Mouse (Mus musculus) sigmoid colon, adult 10 weeks (tissue): ENCODE measurements around the gene 1700019A02Rik. TPM values are rescaled to one million over a fixed set of nuclear protein-coding genes. Genes with fewer than 3 reads are reported as not detected.

Experiments
- polyA plus RNA-seq: library from polyadenylated mRNA; stranded (reverse); fragments of 350-450 nt; fragmentation: Illumina TruSeq; extraction: RNeasy Lipid Tissue Mini Kit (QIAGEN cat#74804); gene quantifications from one replicate; pipeline ENCODE4 v1.2.3, GENCODE M21; 2014; ENCODE audit warnings: low read depth, low replicate concordance

1700019A02Rik gene
- not detected for polyA plus RNA-seq

GRCm38 (mm10) chr1:53187536-53187935 is at the start of gene 1700019A02Rik:
Gene 1700019A02Rik, minus strand, starts transcription at chr1:53187636.

Other genes starting within 250 kb of the 1700019A02Rik start
- gene 1700019D03Rik, start 167.5 kb downstream of the 1700019A02Rik start, polyA plus RNA-seq: 50.2 TPM
- gene Mstn, start 126.0 kb downstream of the 1700019A02Rik start, polyA plus RNA-seq: 0.28 TPM
- gene Pms1, start 109.4 kb upstream of the 1700019A02Rik start, polyA plus RNA-seq: 9.5 TPM
- 83.0 TPM for gene Ormdl1, start 109.5 kb upstream of the 1700019A02Rik start, polyA plus RNA-seq
- gene Gm28778, start 109.5 kb upstream of the 1700019A02Rik start, polyA plus RNA-seq: not detected
- 41.1 TPM for gene Osgepl1, start 126.0 kb upstream of the 1700019A02Rik start, polyA plus RNA-seq
- 209 TPM for gene Asdurf, start 165.0 kb upstream of the 1700019A02Rik start, polyA plus RNA-seq
- gene Gm28551, start 165.0 kb upstream of the 1700019A02Rik start, polyA plus RNA-seq: not detected
- 95.0 TPM for gene Asnsd1, start 165.1 kb upstream of the 1700019A02Rik start, polyA plus RNA-seq